Mouse (Mus musculus) CH12.LX (cell line): ENCODE results near the gene Frmd5.
"Not testable (repeated sequence)": the region's sequence is repeated elsewhere in the genome, so short reads cannot be mapped to it uniquely, and the experiment has no call there.

Experiments used
- CTCF ChIP-seq, 2 experiments: IDR thresholded peaks in 1 of 2; conservative IDR thresholded peaks in 1 of 2; 2 replicates each; pipeline ENCODE4 v1.5.1; 2011 to 2012; ENCODE audit warnings: low read depth in 2 of 2, low read length in 2 of 2, improper control_type of control experiment in 1 of 2, inconsistent platforms in 1 of 2, mild to moderate bottlenecking in 1 of 2, moderate library complexity in 1 of 2
- GABPA ChIP-seq: IDR thresholded peaks from 2 replicates; pipeline ENCODE4 v1.6.1; 2012; ENCODE audit warnings: low read depth, low read length, improper control_type of control experiment, inconsistent platforms; ENCODE audit not compliant: insufficient replicate concordance
- ZNF384 ChIP-seq: IDR thresholded peaks from 2 replicates; pipeline ENCODE4 v1.6.1; 2012; ENCODE audit warnings: low read depth, low read length, improper control_type of control experiment, inconsistent platforms

DNA sequence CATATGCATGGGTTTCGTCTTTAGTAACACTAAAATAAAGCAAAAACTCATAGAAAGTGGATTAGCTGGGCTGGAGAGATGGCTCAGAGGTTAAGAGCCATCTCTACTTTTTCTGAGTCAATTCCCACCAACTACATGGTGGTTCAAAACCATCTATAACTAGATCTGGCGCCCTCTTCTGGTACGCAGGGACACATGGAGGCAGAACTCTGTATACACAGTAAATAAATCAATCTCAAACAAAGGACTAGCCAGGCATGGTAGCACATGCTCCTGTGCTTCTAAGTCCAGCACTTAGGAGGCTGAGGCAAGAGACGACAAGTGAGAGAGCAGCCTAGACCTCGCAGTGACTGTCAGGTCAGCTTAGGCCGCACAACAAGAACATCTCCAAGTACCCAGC is 305.3 kb downstream of the Frmd5 start:
- TF ChIP-seq CTCF (conservative IDR thresholded peaks at IDR 0.05 in 1 of 2, IDR thresholded peaks at IDR 0.05 in 1 of 2; ENCODE audit: low read depth in 2 of 2, low read length in 2 of 2); ZNF384; GABPA: not testable (repeated sequence)
